Mouse (Mus musculus): ENCODE measurements around the gene Naa20. TPM values are rescaled to one million over a fixed set of nuclear protein-coding genes. Genes with fewer than 3 reads are reported as not detected.
"Not testable (repeated sequence)": the region's sequence is repeated elsewhere in the genome, so short reads cannot be mapped to it uniquely, and the experiment has no call there.

Naa20 gene
- total RNA-seq, 4 experiments from 2014 or later, result 73.0 to 85.8 (median 80.3) TPM

- DNase-seq (ENCODE audit: low spot score), result peak; percentile 71
Measured at GRCm38 (mm10) chr2:145884913-145885785, 16.8 kb upstream of the Naa20 start.

GRCm38 (mm10) chr2:145887937-145888765, 13.7 kb upstream of the Naa20 start:
- DNase-seq (ENCODE audit: low spot score), result peak; percentile 89

- DNase-seq (ENCODE audit: low spot score), result no peak
Measured at GRCm38 (mm10) chr2:145888766-145889480, 13.0 kb upstream of the Naa20 start.

- no peak for DNase-seq (ENCODE audit: low spot score)
Measured at GRCm38 (mm10) chr2:145890571-145890970, 11.3 kb upstream of the Naa20 start.

- no peak for DNase-seq (ENCODE audit: low spot score)
Measured at GRCm38 (mm10) chr2:145893756-145894155, 8.1 kb upstream of the Naa20 start.

GRCm38 (mm10) chr2:145898106-145898505, 3.8 kb upstream of the Naa20 start:
- no peak for DNase-seq (ENCODE audit: low spot score)

- DNase-seq (ENCODE audit: low spot score), result not testable (repeated sequence)
Measured at GRCm38 (mm10) chr2:145900318-145900717, 1.6 kb upstream of the Naa20 start.

- peak; percentile 88 for DNase-seq (ENCODE audit: low spot score)
Measured at GRCm38 (mm10) chr2:145903061-145903901, 1.4 kb downstream of the Naa20 start.

GRCm38 (mm10) chr2:145903983-145904616, 2.2 kb downstream of the Naa20 start:
- DNase-seq (ENCODE audit: low spot score), result no peak

GRCm38 (mm10) chr2:145905156-145905555, 3.3 kb downstream of the Naa20 start:
- DNase-seq (ENCODE audit: low spot score), result no peak

- not testable (repeated sequence) for DNase-seq (ENCODE audit: low spot score)
Measured at GRCm38 (mm10) chr2:145905884-145906283, 4.0 kb downstream of the Naa20 start.

- no peak for DNase-seq (ENCODE audit: low spot score)
Measured at GRCm38 (mm10) chr2:145920941-145921650, 19.2 kb downstream of the Naa20 start.

- peak; percentile 94 for DNase-seq (ENCODE audit: low spot score)
Measured at GRCm38 (mm10) chr2:145934339-145935231, 32.7 kb downstream of the Naa20 start, which contains the start of the genes Cfap61 and Crnkl1. TSS of gene Cfap61 (plus strand) at chr2:145934784. TSS of gene Crnkl1 (minus strand) at chr2:145935014.

GRCm38 (mm10) chr2:145936975-145937374, 35.1 kb downstream of the Naa20 start:
- peak; percentile 26 for DNase-seq (ENCODE audit: low spot score)

- no peak for DNase-seq (ENCODE audit: low spot score)
Measured at GRCm38 (mm10) chr2:145941403-145941802, 39.5 kb downstream of the Naa20 start.

- DNase-seq (ENCODE audit: low spot score), result no peak
Measured at GRCm38 (mm10) chr2:145944286-145944685, 42.4 kb downstream of the Naa20 start.

- no peak for DNase-seq (ENCODE audit: low spot score)
Measured at GRCm38 (mm10) chr2:145948402-145948954, 46.6 kb downstream of the Naa20 start.

- DNase-seq (ENCODE audit: low spot score), result no peak
Measured at GRCm38 (mm10) chr2:145949475-145950068, 47.7 kb downstream of the Naa20 start.

All from heart, adult 8-10 months (tissue).